Mouse (Mus musculus) lung, postnatal 14 days (tissue): Measurements from ENCODE around the gene Ston2.
"Not testable (repeated sequence)": the region's sequence is repeated elsewhere in the genome, so short reads cannot be mapped to it uniquely, and the experiment has no call there.

Source experiments
- DNase-seq: peaks from one replicate; pipeline ENCODE4 v3.0.0; 2021

The Ston2 gene

DNA sequence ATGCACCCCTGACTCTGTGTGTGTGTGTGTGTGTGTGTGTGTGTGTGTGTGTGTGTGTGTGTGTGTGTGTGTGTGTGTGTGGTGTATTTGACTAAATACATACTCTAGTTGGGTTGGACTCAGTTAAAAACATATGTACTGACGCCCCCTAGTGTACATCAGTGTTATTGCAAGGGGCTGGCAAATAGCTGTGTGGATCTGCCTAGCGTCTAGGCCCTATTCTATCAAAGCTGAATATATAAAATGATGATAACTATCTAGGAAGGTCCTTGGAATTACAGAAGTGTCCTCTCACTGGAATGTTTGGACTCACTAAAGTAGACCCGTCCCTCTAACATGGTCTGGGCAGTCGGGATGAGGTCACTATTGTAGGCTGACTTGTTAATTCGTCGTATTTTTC lies 1.6 kb upstream of the Ston2 start:
- peak; percentile 71 for DNase-seq

DNA sequence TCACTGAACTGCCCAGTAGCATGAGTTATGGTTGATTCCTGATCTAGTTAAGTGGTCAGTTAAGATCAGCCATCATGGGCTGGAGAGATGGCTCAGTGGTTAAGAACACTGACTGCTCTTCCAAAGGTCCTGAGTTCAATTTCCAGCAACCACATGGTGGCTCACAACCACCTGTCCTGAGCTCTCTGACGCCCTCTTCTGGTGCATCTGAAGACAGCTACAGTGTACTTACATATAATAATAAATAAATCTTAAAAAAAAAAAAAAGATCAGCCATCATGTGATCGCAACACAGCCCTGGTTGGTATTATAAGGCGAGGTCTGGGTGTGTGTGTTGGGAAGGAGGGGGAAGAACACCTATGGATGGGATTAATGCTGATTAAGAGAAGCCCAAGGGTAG lies 259 bp upstream of the Ston2 start:
- not testable (repeated sequence) for DNase-seq

DNA sequence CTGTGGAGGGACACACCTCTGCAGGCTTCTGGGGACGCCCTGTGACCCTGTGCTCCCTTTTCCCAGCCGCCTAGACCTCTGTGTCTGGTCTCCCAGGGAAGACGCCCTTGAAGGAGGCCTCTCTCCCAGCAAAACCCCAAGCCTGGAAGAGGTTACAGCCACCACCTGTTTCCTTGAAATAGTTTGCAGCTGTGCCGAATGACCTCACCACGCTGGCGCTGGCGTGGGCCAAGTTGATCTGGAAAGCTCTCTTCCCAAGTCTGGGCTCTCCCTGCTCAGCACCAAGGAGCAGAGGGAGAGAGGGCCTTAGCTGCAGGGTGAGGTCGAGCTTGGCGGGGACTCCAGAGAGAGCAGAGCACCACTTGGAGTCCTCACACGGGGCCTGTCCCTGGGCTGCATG lies 1.8 kb downstream of the Ston2 start:
- DNase-seq: peak; percentile 44

DNA sequence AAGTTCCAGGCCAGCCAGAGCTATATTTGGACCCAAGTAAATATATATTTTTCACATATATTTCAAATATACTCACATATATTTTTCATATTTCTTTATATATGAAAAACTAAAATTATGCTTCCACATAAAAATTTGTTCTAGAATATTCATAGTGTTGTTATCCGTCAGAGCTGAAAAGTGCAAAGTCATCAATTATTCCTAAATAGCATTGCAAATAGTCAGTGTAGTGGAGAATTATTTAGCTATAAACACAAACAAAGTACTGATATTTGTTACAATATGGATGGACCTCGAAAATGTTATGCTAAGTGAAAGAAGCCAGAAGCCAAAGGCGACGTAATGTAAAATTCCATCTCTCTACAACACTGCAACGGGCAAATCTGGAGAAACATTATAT lies 6.8 kb downstream of the Ston2 start:
- DNase-seq: no peak

DNA sequence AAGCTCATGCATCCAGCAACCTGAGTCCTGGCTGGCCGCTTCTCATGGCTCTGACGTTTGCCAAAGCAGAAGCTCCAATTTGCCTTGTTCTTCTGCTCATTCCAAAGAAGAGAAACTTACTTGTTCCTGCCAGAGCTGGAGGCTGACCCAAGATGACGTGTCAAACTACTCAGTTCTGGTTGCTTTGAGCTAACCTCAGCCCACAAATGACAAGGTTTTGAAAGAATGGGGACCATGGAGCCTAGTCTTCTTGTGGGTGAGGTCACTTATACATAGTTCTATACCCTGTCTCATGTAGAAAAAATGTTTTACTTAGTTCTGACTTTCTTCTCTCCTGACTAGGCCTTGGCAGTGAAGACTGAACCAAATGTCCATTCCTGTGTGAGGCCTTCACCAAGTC lies 7.7 kb downstream of the Ston2 start:
- DNase-seq: no peak

DNA sequence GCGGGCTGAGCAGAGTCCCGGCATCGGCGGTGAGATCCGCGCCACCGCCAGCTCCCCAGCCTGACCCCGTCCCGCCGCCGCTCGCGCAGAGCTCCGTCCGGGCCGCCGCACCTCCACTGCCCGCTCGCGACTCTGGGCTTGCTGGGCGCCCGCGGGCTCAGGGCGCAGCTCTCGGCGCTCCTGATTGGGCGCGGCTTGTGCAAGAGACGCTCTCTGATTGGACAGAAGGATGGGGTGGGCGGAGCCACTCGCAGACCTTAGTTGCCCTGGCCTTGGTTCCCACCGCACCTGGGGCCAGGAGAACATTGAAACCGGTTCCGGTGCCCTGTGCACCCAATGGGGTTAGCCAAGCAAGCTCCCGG lies 9.2 kb downstream of the Ston2 start:
- DNase-seq: peak; percentile 78

DNA sequence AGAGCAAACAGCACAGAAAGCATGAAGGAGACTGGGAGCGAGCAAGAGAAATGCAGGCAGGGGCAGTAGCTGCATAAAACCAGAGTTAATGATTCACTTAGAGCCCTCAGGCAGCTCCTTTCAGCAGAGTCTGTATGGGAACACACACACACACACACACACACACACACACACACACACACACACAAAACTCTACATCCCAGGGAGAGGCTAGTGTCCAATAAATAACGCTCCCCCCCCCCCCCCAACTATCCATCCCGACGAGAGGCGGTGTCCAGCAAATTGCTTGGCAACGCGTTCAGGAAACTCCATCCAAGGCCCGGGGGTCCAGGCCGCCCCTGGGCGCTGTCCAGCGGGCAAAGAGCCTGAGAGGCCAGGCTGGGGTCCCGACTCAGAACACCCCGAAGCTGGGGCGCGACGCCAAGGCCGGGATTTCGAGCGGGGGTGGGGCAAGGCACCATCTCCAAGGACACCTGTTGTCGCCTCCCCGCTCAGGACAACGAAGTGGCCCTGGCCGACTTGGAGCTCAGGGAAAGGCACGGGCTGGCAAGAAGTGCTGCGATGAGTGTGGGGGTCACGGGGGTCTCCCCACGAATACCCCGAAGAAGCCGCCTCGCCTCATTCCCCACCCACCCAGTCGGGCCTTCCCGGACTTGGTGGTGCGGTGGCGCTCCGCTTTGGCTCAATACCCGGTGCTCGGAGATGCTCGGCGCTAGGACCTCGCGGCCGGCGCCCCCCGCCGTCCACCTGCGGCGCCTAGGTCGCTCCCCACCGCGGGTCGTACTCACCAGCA lies 9.8 kb downstream of the Ston2 start:
- peak; percentile 26 for DNase-seq

DNA sequence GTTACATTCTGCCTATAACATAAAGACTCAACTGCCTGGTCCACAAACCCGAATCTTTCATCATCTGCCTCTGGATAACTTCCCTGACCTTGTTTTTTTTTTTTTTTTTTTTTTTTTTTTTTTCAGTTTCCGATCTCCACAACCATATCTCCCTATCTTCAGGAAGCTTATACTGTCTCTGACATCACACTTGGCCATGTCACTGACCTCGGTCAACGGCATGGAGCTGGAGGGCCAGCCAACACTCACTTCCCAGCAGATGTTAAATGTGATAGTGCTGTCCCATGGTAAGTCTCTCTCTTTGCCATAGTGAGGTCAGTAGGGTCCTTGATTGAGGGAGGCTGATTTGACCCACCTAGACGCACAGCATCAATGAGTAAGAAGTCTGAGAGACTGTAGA lies 11.8 kb downstream of the Ston2 start:
- DNase-seq: no peak

DNA sequence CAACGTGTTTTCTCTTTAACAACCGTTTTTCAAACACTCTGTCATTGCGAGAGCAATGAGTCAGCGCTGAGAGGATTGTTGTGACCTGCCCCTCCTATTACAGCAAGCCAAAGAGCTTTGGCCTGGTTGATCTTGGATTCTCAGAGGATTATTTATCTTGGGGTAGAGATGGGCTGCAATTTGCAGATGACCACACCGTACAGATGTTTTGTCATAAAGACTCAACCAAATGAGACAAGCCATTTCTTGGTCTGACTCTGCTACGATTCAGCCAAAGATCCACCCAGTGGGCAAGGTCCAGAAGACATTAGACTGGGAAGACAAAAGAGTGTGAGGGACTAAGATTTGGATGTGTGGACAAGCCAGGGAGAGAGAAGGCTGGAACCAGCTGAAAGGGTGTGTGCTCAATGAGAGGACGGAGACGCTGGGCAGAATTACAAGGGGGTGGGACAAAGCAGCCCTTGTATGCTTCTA lies 13.3 kb downstream of the Ston2 start:
- no peak for DNase-seq

DNA sequence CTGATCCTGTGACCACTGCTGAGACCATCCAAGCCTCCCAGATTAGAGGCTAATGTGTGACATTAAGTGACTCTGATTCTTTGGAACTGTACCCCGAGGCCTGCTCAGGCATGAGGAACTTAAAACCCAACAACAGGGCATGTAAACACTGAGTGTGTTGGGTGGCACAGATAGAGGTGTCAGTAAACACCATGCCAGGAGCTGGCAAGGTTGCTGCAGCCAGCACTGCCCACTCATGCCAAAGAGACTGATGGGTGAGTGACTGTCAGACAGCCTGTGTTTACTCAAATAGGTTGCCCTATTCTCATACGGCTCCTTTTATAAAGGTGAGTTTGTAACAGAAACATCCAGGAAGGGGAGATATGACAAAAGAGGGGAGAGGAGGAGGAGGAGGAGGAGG lies 19.3 kb downstream of the Ston2 start:
- no peak for DNase-seq

DNA sequence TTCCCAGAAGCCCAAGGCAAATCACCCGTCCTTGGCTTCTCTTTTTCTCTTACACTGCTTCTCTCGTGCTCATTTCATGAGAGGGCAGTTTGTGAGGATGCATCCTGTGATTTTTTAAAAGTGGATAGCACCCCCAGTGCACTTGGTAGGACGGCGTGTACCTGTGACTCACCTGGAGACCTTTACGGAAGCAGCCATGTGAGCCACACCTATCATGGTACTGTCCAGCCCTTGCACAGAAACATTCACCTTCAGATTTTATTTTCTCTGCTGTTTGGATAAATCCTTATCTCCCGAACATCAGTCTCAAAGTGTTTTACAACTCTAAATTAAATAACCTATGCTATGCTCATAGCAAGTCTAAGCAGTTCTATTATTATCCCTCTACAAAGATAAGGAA lies 20.0 kb downstream of the Ston2 start:
- no peak for DNase-seq

DNA sequence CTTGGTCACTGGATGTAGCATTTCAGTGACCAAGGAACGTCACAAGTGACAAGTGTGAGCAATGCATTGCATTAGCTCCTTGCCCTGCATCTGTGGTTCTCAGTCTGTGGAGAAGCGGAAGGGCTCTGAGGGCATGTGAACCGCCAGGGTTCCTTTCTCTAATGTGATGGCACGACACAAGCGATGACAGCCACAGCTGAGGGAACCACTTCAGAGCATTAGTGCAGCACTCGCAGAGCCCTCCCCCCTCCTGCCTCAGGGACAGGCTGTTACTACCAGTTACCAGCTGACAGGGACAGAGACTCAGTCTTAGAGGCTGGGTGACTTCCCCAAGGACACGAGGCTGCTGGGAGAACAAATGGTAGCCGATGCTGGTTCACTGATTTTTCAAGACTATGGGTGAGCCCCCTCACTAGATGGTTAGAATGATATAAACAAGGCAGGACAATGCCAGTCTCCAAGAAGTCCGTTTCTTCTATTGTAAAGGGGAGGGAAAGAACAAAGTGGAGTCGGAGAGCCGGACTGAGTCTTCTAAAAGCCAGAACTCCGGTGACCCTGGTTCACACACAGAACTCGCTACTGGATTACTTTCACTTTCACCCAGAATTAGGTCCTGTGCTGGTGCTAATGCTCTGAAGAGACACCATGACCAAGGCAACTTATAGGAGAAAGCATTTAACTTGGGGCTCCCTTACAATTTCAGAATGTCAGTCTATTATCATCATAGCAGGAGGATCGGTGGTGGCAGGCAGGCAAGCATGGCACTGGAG lies 21.7 kb downstream of the Ston2 start:
- DNase-seq: peak; percentile 63

DNA sequence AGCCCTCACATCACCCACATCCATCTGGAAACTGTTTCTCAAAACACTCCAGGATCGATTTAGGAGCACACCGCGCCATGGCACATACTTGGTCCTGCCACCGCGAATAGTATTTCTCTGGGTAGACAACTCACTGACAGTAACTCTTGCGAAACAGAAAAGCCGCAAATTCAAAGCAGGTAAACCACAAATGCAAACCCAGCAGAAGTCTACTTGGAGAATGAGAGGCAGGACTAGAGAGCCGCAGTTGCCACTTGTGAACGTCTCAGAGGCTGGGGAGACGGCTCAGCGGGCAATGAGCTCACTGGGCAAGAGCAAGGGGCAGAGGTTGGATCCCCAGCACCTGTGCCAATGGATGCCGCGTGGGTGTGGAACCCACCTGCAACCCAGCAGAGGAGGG lies 22.7 kb downstream of the Ston2 start:
- no peak for DNase-seq

DNA sequence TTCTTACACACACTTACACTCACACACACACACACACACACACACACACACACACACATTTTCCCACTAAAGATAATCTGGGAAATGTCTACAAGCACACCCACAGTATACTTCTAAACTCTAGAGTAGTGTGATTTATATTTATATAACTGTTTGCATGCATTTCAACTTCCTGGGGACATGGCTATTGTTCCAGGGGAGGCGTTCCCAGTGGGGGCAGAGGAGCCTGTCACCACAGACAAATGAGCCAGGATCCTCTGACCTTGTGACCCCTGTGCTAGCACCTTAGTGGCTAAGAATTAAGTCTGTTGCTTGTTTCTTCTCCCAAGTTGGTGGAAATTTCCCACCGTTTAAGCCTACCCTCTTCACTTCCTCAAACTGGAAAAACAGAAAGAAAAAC lies 23.1 kb downstream of the Ston2 start:
- no peak for DNase-seq

DNA sequence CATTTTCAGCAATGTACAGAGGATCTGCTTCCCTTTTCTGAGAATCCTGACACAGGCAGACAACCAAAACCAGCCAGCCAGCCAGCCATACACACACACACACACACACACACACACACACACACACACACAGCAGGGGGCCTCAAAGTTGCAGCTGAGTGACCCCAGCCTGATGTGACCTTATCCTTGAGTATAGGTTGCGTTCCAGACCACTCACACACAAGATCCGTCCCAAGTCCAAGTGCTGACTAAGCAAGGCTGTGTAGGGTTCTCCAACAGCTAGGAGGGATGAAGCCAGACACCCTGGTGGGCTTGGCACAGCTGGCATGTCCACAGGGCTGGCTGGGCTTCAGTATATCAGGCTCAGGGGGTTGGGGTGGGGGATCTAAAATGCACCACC lies 23.7 kb downstream of the Ston2 start:
- no peak for DNase-seq

DNA sequence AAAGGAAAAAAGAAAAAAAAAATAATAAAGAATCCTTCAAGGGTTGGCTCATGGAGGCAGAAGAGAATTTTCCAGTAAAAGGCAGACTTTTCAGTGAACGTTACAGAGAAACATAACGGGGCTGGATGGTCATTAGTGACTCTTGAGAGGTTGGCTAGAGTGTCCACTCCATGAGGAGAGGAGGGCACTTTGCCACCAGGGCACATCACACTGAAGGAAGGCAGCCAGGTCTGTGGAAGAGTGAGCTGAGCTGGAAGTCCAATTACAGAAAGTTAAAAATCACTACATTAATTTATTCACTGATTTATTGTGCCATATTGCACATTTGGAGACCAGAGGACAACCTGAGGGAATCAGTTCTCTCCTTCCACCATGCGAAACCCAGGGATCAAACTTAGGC lies 28.4 kb downstream of the Ston2 start:
- no peak for DNase-seq

DNA sequence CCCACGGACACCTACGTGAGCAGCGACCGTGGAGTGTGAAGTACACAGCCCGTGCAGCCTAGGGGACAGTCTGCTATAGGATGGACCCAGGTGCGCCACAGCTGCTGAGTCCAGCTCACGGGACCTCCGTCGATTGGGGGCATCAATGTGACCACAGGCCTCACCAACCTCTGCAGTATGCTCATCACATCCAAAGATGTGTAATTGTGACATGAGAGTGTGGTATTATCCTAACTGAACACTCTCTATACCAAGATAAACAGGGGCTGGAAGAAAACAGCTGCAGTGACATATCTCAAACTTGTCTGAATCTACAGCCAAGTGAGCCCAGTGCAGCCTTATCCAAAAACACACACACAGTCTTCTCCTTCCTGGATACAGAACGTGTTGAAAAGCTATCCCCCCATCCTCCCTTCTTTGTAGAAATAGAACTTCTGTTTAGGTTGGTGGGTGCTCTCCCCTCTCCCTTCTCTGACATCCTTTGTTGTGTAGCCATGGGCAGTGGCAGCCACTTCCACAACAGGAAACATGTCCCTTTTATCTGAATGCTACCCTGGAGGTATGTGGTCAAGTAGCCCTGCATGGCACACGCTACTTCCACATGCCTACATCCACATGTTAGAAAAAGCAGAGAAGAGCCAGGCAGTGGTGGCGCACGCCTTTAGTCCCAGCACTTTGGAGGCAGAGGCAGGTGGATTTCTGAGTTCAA lies 30.2 kb downstream of the Ston2 start:
- no peak for DNase-seq

DNA sequence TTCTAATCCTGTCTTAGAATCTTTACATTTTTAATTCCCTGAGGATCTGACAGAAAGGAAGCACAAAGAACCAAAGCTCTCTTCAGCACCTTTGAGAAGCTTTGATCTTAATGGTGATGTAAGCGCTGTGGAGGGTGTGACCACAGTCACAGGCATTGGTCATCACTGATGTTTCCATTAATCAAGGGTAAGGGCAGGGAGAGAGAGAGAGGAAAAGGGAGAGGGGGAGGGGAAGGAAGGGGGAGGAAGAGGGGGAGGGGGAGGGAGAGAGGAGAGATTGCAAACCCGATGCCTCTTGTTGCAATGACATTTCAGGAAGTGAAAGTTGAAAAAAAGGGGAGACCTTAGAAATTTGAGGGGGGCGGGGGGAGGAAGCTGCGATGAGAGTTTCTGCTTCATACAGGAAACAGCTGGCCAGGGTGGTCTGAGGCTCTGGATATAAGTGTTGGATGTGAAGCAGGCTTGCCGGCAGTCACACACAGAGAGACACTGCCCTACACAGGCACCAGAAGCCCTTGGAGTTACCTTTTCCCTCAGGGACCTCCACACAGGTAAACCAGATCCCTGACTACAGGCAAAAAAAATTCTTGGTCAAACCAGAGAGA lies 31.5 kb downstream of the Ston2 start:
- DNase-seq: no peak

DNA sequence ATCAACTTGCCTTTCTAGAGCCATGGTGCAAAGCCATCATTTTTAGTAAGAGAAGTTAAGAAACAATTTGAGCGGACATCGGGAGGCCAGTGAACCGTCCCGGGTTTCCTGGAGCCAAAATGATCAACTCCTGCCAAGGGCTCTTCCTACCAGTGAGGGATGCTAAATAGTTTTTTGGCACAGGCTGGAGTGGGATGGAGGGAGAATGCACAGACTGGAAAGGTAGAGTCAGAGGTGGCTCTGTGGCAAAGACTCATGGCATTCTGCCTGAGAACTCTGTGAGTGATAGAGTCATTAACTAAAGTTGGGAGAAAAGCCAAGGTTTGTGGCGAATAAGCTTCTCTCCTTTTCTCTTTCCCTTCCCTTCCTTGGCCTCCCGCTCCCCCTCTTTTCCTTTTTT lies 33.6 kb downstream of the Ston2 start:
- DNase-seq: no peak

DNA sequence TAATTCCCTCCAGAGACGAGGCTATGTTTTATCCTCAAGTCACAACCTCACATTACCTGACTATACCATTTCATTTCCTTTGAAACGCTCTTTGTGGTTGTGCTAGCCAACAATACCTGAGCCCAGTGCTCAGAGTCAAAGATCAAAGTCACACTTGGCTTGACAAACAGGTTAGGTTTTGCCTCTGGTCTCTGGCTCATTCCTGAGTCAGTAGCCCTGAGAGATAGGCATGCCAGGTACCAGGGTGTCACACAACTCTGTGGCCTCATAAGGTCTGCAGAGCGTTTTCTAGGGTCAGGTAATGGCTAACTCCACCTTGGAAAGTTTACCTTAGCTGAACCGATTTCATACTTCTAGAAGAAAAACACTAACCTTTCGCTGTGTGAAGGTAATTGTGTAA lies 35.5 kb downstream of the Ston2 start:
- no peak for DNase-seq

DNA sequence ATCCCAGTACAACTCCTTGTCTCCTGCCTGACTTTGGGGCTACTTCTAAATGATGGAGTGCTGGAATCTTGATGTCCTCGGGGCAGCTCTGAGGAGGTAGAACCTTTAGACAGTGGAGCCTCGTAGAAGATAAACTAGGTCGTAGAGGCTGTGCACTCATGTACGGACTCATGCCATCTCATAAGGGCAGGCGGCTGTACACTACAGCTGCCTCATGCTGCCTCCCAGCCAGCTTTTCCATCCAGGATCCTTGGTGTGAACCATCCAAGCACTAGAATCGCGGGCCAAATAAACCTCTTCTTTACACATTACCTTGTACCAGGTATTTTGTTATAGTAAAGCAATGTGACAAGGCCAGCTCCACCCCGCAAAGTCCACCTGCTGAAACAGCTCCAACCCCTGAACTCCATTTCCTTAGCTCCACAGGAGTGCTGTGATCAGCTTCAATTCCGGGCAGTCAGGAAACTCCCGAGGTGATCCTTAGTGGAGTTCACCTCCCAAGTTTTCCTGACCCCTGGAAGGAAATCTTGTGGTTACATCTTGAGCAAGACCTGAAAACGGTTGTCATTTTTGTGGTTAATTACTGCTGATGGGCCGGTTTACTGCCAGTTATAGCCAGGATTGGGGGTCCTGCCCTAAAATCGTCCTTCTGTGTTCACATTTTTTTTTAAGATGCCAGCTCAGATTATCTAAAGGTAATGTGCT lies 36.1 kb downstream of the Ston2 start:
- DNase-seq: no peak

DNA sequence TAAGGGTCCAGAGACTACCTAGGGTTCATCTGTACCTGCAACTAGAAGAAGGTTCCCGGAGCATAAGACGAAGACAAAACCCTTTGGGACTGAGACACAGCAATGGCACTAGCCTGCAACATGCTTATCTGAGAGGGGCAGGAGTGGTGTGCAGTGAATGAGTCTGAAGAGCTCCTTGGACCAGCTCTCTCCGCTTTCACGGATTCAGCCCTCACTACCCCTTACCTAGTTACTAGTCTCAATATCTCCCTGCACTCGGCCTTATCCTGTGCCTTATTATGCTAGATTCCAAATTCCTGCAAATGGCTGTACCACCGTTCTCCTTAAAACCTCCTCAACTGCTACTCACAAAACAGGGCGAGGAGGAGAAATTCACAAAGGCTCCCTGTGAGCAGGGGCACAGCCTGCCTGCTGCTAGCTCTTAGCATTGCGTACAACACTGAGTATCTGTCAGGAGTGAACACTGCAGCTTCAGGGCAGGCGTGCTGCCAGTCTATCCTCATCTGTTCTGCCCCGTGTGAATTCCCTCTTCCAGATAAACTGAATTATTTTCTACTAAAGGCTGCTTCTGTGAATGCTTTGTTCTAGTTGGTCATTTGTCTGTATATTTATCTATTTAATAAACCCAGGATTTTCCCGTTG lies 38.5 kb downstream of the Ston2 start:
- DNase-seq: no peak
